Mouse (Mus musculus) frontal cortex, adult (tissue): ENCODE data around the gene Gstcd.

Source experiments
- ATAC-seq: cut with Nextera tagmentation; 2 replicates; pipeline ENCODE4 v1.9.2; 2017; ENCODE audit warnings: mild to moderate bottlenecking, moderate library complexity, mixed read lengths; ENCODE audit not compliant: low TSS enrichment

The Gstcd gene

DNA sequence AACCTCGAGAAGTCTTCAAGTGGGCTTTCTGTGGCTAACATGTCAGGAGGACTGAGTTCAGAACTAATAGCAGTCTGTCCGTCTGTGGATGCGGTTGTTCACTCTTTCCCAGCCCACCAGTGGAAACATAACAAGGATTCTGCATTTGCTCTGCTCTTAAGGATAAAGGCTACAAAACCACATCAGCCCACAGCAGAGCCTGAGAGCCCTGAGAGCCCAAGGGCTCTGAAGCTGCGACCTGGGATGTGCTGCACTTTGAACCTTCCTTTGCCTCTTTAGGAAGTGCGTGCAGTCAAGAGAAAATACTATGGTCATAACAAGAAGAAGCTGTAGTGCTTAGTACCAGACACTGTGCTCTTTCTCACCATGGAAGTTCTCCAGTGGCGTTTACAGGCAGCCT, 149.1 kb downstream of the Gstcd start:
- no peak for ATAC-seq

GRCm38 (mm10) chr3:132940181-132940990, 151.4 kb downstream of the Gstcd start:
- ATAC-seq, result no peak

DNA sequence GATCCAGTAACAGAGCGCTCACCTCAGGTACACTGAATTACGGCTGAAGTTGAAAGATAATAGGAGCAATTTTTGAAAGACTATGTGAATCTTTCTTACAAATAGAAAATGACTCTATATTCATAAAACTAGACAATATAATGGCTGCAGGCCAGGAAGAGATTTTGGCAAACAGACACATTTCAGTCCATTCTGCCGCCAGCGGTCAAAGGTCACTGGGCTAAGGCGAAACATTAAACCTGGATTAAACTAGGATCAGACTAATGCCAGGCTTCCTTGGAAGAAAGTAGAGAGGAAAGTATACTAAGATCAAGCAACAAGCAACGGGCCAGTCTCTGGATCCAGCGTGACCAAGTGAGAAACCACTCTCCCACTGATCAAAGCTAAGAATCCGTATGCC, 152.8 kb downstream of the Gstcd start:
- ATAC-seq, result no peak

DNA sequence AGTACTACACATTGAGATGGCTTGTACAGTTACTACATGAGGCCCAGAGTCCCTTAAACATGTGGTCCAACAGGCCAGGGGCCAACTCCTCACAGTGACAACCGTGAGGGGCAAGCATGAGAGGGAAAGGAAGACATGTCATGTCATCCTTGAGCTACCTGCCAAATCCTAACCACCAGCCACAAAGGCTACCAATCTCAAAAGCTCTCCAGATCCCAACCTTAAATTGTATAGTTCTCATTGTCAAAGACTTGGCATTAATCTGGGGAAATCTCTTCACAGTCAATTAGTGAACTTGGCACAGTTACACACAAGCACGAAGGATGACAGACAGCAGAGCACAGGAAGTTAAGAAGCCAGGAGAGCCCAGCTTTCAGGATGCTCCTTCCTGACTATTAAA, 157.2 kb downstream of the Gstcd start:
- no peak for ATAC-seq
